Mouse (Mus musculus) thymus, adult 2 months (tissue): ENCODE measurements at regions not wholly inside any gene's neighbourhood (a gene's known extent, or its start where the extent isn't known, plus 50 kb on each side); places are given as distances from the start of the nearest gene placed in this dataset.

Source experiments
- CTCF ChIP-seq: fragments of 200-500 bp; IDR thresholded peaks from 2 replicates; pipeline ENCODE4 v1.5.1; 2012; ENCODE audit warnings: mild to moderate bottlenecking, control low read depth, low read length, moderate library complexity, borderline replicate concordance; ENCODE audit not compliant: control insufficient read depth, poor library complexity, insufficient read depth; ENCODE audit errors: extremely low read depth
- POLR2A ChIP-seq: fragments of 200-500 bp; IDR thresholded peaks from 2 replicates; pipeline ENCODE4 v1.6.1; 2012; ENCODE audit warnings: mild to moderate bottlenecking, low read length, control low read depth, moderate library complexity; ENCODE audit not compliant: control insufficient read depth, poor library complexity, insufficient read depth; ENCODE audit errors: extremely low read depth

GRCm38 (mm10) chr11:32999684-33000255 lies 147.4 kb downstream of the Fgf18 start:
- TF ChIP-seq CTCF, result no peak
- no peak for TF ChIP-seq POLR2A
